Mouse (Mus musculus) lung, adult 2 months (tissue): Measurements from ENCODE around the gene Stkld1. TPM values are rescaled to one million over a fixed set of nuclear protein-coding genes. Genes with fewer than 3 reads are reported as not detected.

ENCODE experiments used
- DNase-seq: peaks from one replicate; pipeline ENCODE4 v3.0.0; 2022
- H3K4me1 ChIP-seq: fragments of 200-500 bp; 2 replicates; pipeline ENCODE4 v1.6.1; 2011; ENCODE audit warnings: low read length; ENCODE audit not compliant: control insufficient read depth, insufficient read depth
- H3K4me3 ChIP-seq: fragments of 200-500 bp; replicated peaks from 2 replicates; pipeline ENCODE3; 2011; ENCODE audit warnings: low read depth, mild to moderate bottlenecking, control low read depth, low read length; ENCODE audit errors: extremely low read depth
- CTCF ChIP-seq: fragments of 200-500 bp; IDR thresholded peaks from 2 replicates; pipeline ENCODE4 v1.5.1; 2011; ENCODE audit warnings: mild to moderate bottlenecking, low read length, control low read depth; ENCODE audit not compliant: insufficient read depth
- POLR2A ChIP-seq: fragments of 200-500 bp; IDR thresholded peaks from 2 replicates; pipeline ENCODE4 v1.6.1; 2011; ENCODE audit warnings: low read depth, mild to moderate bottlenecking, control low read depth, low read length, borderline replicate concordance; ENCODE audit errors: extremely low read depth
- WGBS: fragments of 180-500 bp; shearing (Covaris S2); methylation state at CpG from one replicate; pipeline ENCODE4 v1.1.7; 2018; 5-methylcytosine and 5-hydroxymethylcytosine counted together
- polyA plus RNA-seq: library from polyadenylated mRNA; depleted of rRNA; stranded (reverse); fragments of >200 nt; gene quantifications from 2 replicates; pipeline ENCODE4 v1.2.3, GENCODE M21; 2012

The Stkld1 gene
- polyA plus RNA-seq, 1 experiment: 0.31 TPM

GRCm38 (mm10) chr2:26906431-26906830 lies 27.4 kb upstream of the Stkld1 start:
- no peak for DNase-seq
- peaks cover 20% of the 10 kb centered on the region for H3K4me1 ChIP-seq
- WGBS: 97% methylated on average over 3 of the region's 3 CpGs

GRCm38 (mm10) chr2:26907109-26907508 lies 26.7 kb upstream of the Stkld1 start:
- peak; percentile 37 for DNase-seq
- WGBS: 22% methylated on average over 4 of the region's 4 CpGs
- TF ChIP-seq POLR2A (no peak), CTCF (peak; percentile 82)

More at GRCm38 (mm10) chr2:26906431-26906830, 27.4 kb upstream of the Stkld1 start:
- no peak overlapping the region for H3K4me3 ChIP-seq
- TF ChIP-seq CTCF (no peak), POLR2A (no peak)

GRCm38 (mm10) chr2:26908710-26909386 lies 25.0 kb upstream of the Stkld1 start:
- 62% methylated on average over 18 of the region's 18 CpGs for WGBS
- no peak overlapping the region for H3K4me3 ChIP-seq
- H3K4me1 ChIP-seq: peaks cover 12% of the 10 kb centered on the region
- no peak for DNase-seq
- TF ChIP-seq POLR2A: no peak
- TF ChIP-seq CTCF: no peak

More at GRCm38 (mm10) chr2:26907109-26907508, 26.7 kb upstream of the Stkld1 start:
- H3K4me3 ChIP-seq: no peak overlapping the region
- peaks cover 18% of the 10 kb centered on the region for H3K4me1 ChIP-seq

GRCm38 (mm10) chr2:26909387-26909784 lies 24.5 kb upstream of the Stkld1 start:
- no peak for DNase-seq
- Histone ChIP-seq H3K4me3 (no peak overlapping the region), H3K4me1 (peaks cover 12% of the 10 kb centered on the region)
- TF ChIP-seq CTCF: no peak
- TF ChIP-seq POLR2A: no peak

- WGBS: under 1% methylated on average over 73 of the region's 74 CpGs
- DNase-seq: peak; percentile 100
- TF ChIP-seq CTCF (no peak), POLR2A (peak; percentile 89)
- Histone ChIP-seq H3K4me1 (peaks cover 12% of the 10 kb centered on the region), H3K4me3 (peak within 1 kb of the TSS; percentile 88)
Measured at GRCm38 (mm10) chr2:26910124-26910993, 23.5 kb upstream of the Stkld1 start, which contains the start of the genes Med22 and Rpl7a. Med22 (minus strand) TSS chr2:26910677. Rpl7a (plus strand) TSS chr2:26910764.

GRCm38 (mm10) chr2:26910994-26911765 lies 22.7 kb upstream of the Stkld1 start:
- TF ChIP-seq CTCF (no peak), POLR2A (no peak)
- peak overlapping the region; percentile 88 for H3K4me3 ChIP-seq
- DNase-seq: no peak
- peaks cover 12% of the 10 kb centered on the region for H3K4me1 ChIP-seq
- under 1% methylated on average over 37 of the region's 37 CpGs for WGBS

GRCm38 (mm10) chr2:26912253-26912770 lies 21.5 kb upstream of the Stkld1 start:
- DNase-seq: no peak
- 59% methylated on average over 5 of the region's 5 CpGs for WGBS
- TF ChIP-seq POLR2A: no peak
- TF ChIP-seq CTCF: no peak
- no peak overlapping the region for H3K4me3 ChIP-seq
- H3K4me1 ChIP-seq: peaks cover 19% of the 10 kb centered on the region

GRCm38 (mm10) chr2:26913416-26914147 lies 20.3 kb upstream of the Stkld1 start:
- Histone ChIP-seq H3K4me3 (no peak overlapping the region), H3K4me1 (peaks cover 16% of the 10 kb centered on the region)
- no peak for DNase-seq
- no peak for TF ChIP-seq POLR2A
- no peak for TF ChIP-seq CTCF
- WGBS: 75% methylated on average over 17 of the region's 17 CpGs
